Mouse (Mus musculus): ENCODE data around the gene Selplg.

DNA sequence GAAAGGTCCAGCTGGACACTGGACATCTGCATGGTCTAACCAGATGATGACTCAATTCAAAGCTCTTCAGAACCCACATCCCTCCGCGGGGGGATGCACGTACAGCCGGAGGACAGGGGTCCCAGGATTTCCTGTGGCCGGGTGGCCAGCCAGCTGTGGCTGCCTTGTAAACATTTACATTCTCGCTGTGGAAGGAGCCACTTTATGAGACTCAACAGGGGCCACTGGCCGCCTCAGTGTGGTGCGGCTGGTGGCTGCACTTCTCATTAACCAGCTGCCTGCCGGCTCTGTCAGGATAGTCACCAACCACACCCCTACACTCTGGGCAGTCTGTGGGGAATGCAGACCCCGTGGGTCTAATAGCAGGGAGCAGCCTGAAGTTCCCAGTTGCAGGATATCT, 26.0 kb downstream of the Selplg start:
- no peak for TF ChIP-seq CTCF (IDR thresholded peaks at IDR 0.05; ENCODE audit: low read depth)
- no peak for TF ChIP-seq EP300 (IDR thresholded peaks at IDR 0.05; ENCODE audit: low read depth)
